Mouse (Mus musculus) embryo, embryonic 11 days (tissue): ENCODE measurements around the gene Peli2.

Experiments
- DNase-seq: peaks from one replicate; pipeline ENCODE4 v3.0.0-alpha.2; 2015

Gene Peli2

GRCm38 (mm10) chr14:48295815-48296271, 175.2 kb downstream of the Peli2 start:
- DNase-seq = peak; percentile 20

GRCm38 (mm10) chr14:48296820-48297219, 176.2 kb downstream of the Peli2 start:
- no peak for DNase-seq

- DNase-seq = peak; percentile 7
Observed at GRCm38 (mm10) chr14:48302471-48303186, 182.0 kb downstream of the Peli2 start.

GRCm38 (mm10) chr14:48303235-48303634, 182.6 kb downstream of the Peli2 start:
- no peak for DNase-seq

- no peak for DNase-seq
Observed at GRCm38 (mm10) chr14:48303841-48304240, 183.2 kb downstream of the Peli2 start.

GRCm38 (mm10) chr14:48313234-48313633, 192.6 kb downstream of the Peli2 start:
- DNase-seq = no peak

GRCm38 (mm10) chr14:48316396-48316795, 195.8 kb downstream of the Peli2 start:
- DNase-seq = no peak

- DNase-seq = no peak
Observed at GRCm38 (mm10) chr14:48323771-48324459, 203.3 kb downstream of the Peli2 start.

GRCm38 (mm10) chr14:48324460-48324850, 203.8 kb downstream of the Peli2 start:
- DNase-seq = no peak

- no peak for DNase-seq
Observed at GRCm38 (mm10) chr14:48327746-48328145, 207.1 kb downstream of the Peli2 start.

- DNase-seq = no peak
Observed at GRCm38 (mm10) chr14:48329716-48330365, 209.2 kb downstream of the Peli2 start.
